Mouse (Mus musculus): ENCODE data around the gene Gm5478. TPM values are rescaled to one million over a fixed set of nuclear protein-coding genes. Genes with fewer than 3 reads are reported as not detected.
"Not testable (repeated sequence)": the region's sequence is repeated elsewhere in the genome, so short reads cannot be mapped to it uniquely, and the experiment has no call there.

Gm5478 gene
- not detected for total RNA-seq (2021)
- long read RNA-seq, experiment 1 = 0 reads
- long read RNA-seq, experiment 2 = 0 reads

GRCm38 (mm10) chr15:101647280-101647679 is at the start of gene Gm5478:
Gene Gm5478 (minus strand): TSS chr15:101647380.
- DNase-seq (ENCODE audit: low spot score in 2 of 2) = no peak

DNA sequence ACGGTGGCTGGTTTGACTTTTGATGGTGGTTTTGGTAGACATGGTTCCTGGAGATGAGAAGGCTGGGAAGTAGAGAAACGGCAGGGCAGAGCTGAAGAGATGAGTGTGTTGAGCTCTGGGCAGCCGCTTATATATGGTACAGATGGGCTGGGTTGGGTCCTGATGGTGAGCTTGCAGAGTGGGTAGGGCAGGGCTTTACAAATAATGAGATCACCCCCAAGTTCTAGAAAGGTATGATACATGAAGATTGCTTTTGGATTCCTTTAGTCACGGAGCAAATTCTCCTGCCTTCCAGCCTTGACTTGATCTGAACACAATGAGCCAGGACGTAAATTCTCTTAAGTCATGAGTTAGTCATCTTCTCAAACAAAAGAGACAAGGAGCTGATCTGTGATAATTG is 47.0 kb upstream of the Gm5478 start, which contains the start of gene Krt6a:
Gene Krt6a, minus strand, starts transcription at position 101 of the 400 bp plus-strand sequence.
- no peak for DNase-seq (ENCODE audit: low spot score in 2 of 2)

- DNase-seq (ENCODE audit: low spot score in 2 of 2) = not testable (repeated sequence)
Measured at GRCm38 (mm10) chr15:101690460-101690859, 43.3 kb upstream of the Gm5478 start.

- DNase-seq (ENCODE audit: low spot score in 2 of 2) = no peak
Measured at GRCm38 (mm10) chr15:101688161-101688560, 41.0 kb upstream of the Gm5478 start.

- DNase-seq (ENCODE audit: low spot score in 2 of 2) = no peak
Measured at GRCm38 (mm10) chr15:101680187-101680586, 33.0 kb upstream of the Gm5478 start, which contains the start of gene Krt6b. Gene Krt6b (minus strand): TSS chr15:101680287.

- DNase-seq (ENCODE audit: low spot score in 2 of 2) = no peak
Measured at GRCm38 (mm10) chr15:101675978-101676377, 28.8 kb upstream of the Gm5478 start.

GRCm38 (mm10) chr15:101652736-101653265 is 5.6 kb upstream of the Gm5478 start:
- DNase-seq (ENCODE audit: low spot score in 2 of 2) = no peak

- DNase-seq (ENCODE audit: low spot score in 2 of 2) = peak in 1 of 2 experiments; percentile 0
Measured at GRCm38 (mm10) chr15:101627884-101628283, 19.3 kb downstream of the Gm5478 start, which contains the start of gene Gm5414. Gene Gm5414 (minus strand): TSS chr15:101628188.

GRCm38 (mm10) chr15:101599123-101599522 is 48.1 kb downstream of the Gm5478 start:
- no peak for DNase-seq (ENCODE audit: low spot score in 2 of 2)

Small RNA genes lying within 50 kb of the gene (microRNA-seq; reads per million reads assigned to microRNA genes)
- gene Gm44342 (0 reads per million in 2 experiments), gene Gm44383 (0 reads per million in 2 experiments), gene Gm44479 (0 reads per million in 2 experiments)

Other genes with a start within 250 kb of the Gm5478 start
- gene Krt7, start 236.3 kb downstream of the Gm5478 start, total RNA-seq (2021) = not detected
- gene Krt87, start 208.6 kb downstream of the Gm5478 start, total RNA-seq (2021) = under 1 TPM; 0.18 to 0.81 TPM
- not detected for gene Krt88, start 199.6 kb downstream of the Gm5478 start, total RNA-seq (2021)
- gene Krt81, start 183.6 kb downstream of the Gm5478 start, total RNA-seq (2021) = not detected
- gene Krt86, start 173.9 kb downstream of the Gm5478 start, total RNA-seq (2021) = not detected
- gene Krt83, start 155.9 kb downstream of the Gm5478 start, total RNA-seq (2021) = not detected
- gene Gm49425, start 130.1 kb downstream of the Gm5478 start, total RNA-seq (2021) = not detected
- not detected for gene Krt84, start 114.6 kb downstream of the Gm5478 start, total RNA-seq (2021)
- gene Krt82, start 96.7 kb downstream of the Gm5478 start, total RNA-seq (2021) = not detected
- under 1 TPM; 0.14 to 0.16 TPM for gene Krt90, start 84.4 kb downstream of the Gm5478 start, total RNA-seq (2021)
- gene Krt75, start 73.5 kb downstream of the Gm5478 start, total RNA-seq (2021) = under 1 TPM in 1 of 2 experiments, not detected in 1; 0.14 TPM
- not detected for gene Gm5414, start 19.2 kb downstream of the Gm5478 start, total RNA-seq (2021)
- not detected for gene Krt6b, start 32.9 kb upstream of the Gm5478 start, total RNA-seq (2021)
- not detected for gene Krt6a, start 46.9 kb upstream of the Gm5478 start, total RNA-seq (2021)
- under 1 TPM; 0.33 to 0.48 TPM for gene Krt5, start 65.5 kb upstream of the Gm5478 start, total RNA-seq (2021)
- not detected for gene Krt71, start 95.7 kb upstream of the Gm5478 start, total RNA-seq (2021)
- gene Krt72, start 139.1 kb upstream of the Gm5478 start, total RNA-seq (2021) = not detected
- 1 to 10 TPM; 7.7 to 8.2 TPM for gene Krt73, start 155.0 kb upstream of the Gm5478 start, total RNA-seq (2021)
- 1 to 10 TPM; 2.6 to 3.7 TPM for gene Krt2, start 170.8 kb upstream of the Gm5478 start, total RNA-seq (2021)
- gene Krt1, start 203.4 kb upstream of the Gm5478 start, total RNA-seq (2021) = 1 to 10 TPM; 3.4 to 4.4 TPM
- 1 to 10 TPM; 7.2 to 9.4 TPM for gene Krt77, start 222.3 kb upstream of the Gm5478 start, total RNA-seq (2021)
- gene Krt76, start 245.5 kb upstream of the Gm5478 start, total RNA-seq (2021) = not detected

Measured in layer of hippocampus, postnatal 14 days (tissue).